ENCODE assay signal across 9 mouse cellular contexts in the genomic region with DNA sequence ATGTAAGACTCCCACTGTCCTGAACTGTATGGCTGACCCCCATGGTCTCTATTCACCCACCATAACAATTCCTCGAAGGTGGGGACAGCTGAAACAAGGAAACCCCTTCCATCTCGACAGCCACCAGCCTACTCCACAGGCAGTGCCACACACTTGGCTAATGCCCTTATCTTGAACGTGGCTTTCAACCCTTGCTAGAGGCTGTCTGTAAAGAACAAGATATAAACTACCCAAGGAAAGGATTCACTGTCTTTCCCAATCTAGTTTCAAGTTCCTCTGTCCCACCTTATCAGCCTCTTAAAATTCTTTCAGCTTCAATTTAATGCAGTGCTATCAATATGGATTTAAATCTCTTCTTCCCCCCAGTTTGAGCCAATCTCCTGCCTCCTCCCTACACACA. TPM values are rescaled to one million over a fixed set of nuclear protein-coding genes. Genes with fewer than 3 reads are reported as not detected.
DNase-seq lines count a peak whose midpoint lies in the region; ATAC-seq and TF ChIP-seq lines count a peak whose summit lies in the region.
"Had no signal": no experiment of that assay in that cellular context is flagged by ENCODE, and none has a peak within 500 bp of the region (broad histone marks: within the 10 kb centered on the region; RNA-seq: fewer than 3 reads in every experiment).

No protein-coding gene starts in this region.

- no peak for TF ChIP-seq POLR2A in limb, embryonic 14.5 days (IDR thresholded peaks at IDR 0.05; ENCODE audit: borderline replicate concordance, extremely low read depth, insufficient read depth, insufficient read length)
- no peak for TF ChIP-seq POLR2A in small intestine, adult 2 months (IDR thresholded peaks at IDR 0.05; ENCODE audit: low read depth, low read length)

- no peak for TF ChIP-seq CTCF in lung, embryonic 14.5 days (IDR thresholded peaks at IDR 0.05; ENCODE audit: low read depth)
- no peak for TF ChIP-seq CTCF in small intestine, adult 2 months (IDR thresholded peaks at IDR 0.05; ENCODE audit: extremely low read depth, insufficient read length, insufficient replicate concordance, low read depth, low read length)

- H3K9ac ChIP-seq in lung, embryonic 14.5 days: peak overlapping the region; percentile 54
- H3K9ac ChIP-seq in forebrain, embryonic 12.5 days: peak overlapping the region; percentile 47
- peak overlapping the region; percentile 48 for H3K9ac ChIP-seq in limb, embryonic 14.5 days (ENCODE audit: low read depth, low read length, severe bottlenecking)

- no peak for ATAC-seq in lung, embryonic 14.5 days (ENCODE audit: insufficient read depth)
- no peak for ATAC-seq in forebrain, embryonic 12.5 days (ENCODE audit: low FRiP score)
- no peak for ATAC-seq in limb, embryonic 14.5 days (ENCODE audit: low FRiP score, low read depth)

- 0 out of 2 replicates have a peak, but pooled peaks cover 2% of the 10 kb centered on the region for H3K4me1 ChIP-seq in lung, embryonic 14.5 days (ENCODE audit: insufficient read depth)
- H3K4me1 ChIP-seq in forebrain, embryonic 12.5 days: peaks cover 15% of the 10 kb centered on the region
- peaks cover 9% of the 10 kb centered on the region for H3K4me1 ChIP-seq in limb, embryonic 14.5 days (ENCODE audit: control insufficient read depth, insufficient read depth, low read length)
- peaks cover 8% of the 10 kb centered on the region; the same call in 1 of the 2 replicates for H3K4me1 ChIP-seq in small intestine, adult 2 months (ENCODE audit: control insufficient read depth, insufficient read depth, insufficient read length, low read length)

- no peaks in the 10 kb centered on the region for H3K27me3 ChIP-seq in lung, embryonic 14.5 days (ENCODE audit: insufficient read depth, low read length)
- peaks cover 11% of the 10 kb centered on the region for H3K27me3 ChIP-seq in forebrain, embryonic 12.5 days
- H3K27me3 ChIP-seq in limb, embryonic 14.5 days (ENCODE audit: control insufficient read depth, insufficient read depth, low read length): no peaks in the 10 kb centered on the region
- H3K27me3 ChIP-seq in small intestine, adult 2 months (ENCODE audit: control insufficient read depth, insufficient read depth, low read length): no peaks in the 10 kb centered on the region

- peaks cover 8% of the 10 kb centered on the region for H3K36me3 ChIP-seq in lung, embryonic 14.5 days (ENCODE audit: insufficient read depth)
- peaks cover 6% of the 10 kb centered on the region; the same call in 1 of the 2 replicates for H3K36me3 ChIP-seq in forebrain, embryonic 12.5 days (replicated peaks)
- peaks cover 16% of the 10 kb centered on the region for H3K36me3 ChIP-seq in limb, embryonic 14.5 days (ENCODE audit: control insufficient read depth, insufficient read depth, low read length)
- H3K36me3 ChIP-seq in small intestine, adult 2 months (ENCODE audit: control insufficient read depth, insufficient read depth, low read length): peaks cover under 1% of the 10 kb centered on the region

- WGBS in lung, embryonic 14.5 days: 36% methylated on average over 3 of the region's 3 CpGs
- 54% methylated on average over 3 of the region's 3 CpGs for WGBS in forebrain, embryonic 12.5 days
- WGBS in limb, embryonic 14.5 days: 41% methylated on average over 3 of the region's 3 CpGs
- 18% methylated on average over 3 of the region's 3 CpGs for WGBS in small intestine, adult 2 months

- peak overlapping the region; percentile 60 for H3K4me3 ChIP-seq in lung, embryonic 14.5 days (ENCODE audit: low read depth, low read length)
- H3K4me3 ChIP-seq in forebrain, embryonic 12.5 days (replicated peaks): peak overlapping the region; percentile 56
- peak overlapping the region; percentile 63 for H3K4me3 ChIP-seq in limb, embryonic 14.5 days (replicated peaks; ENCODE audit: low read length)
- no peak overlapping the region; the same call in 1 of the 2 replicates for H3K4me3 ChIP-seq in small intestine, adult 2 months (ENCODE audit: low read depth, low read length)

- peak overlapping the region; percentile 92 for H3K4me2 ChIP-seq in lung, embryonic 14.5 days
- peak overlapping the region; percentile 98 for H3K4me2 ChIP-seq in forebrain, embryonic 12.5 days
- H3K4me2 ChIP-seq in limb, embryonic 14.5 days (replicated peaks; ENCODE audit: low read depth, low read length, severe bottlenecking): peak overlapping the region; percentile 86

- H3K27ac ChIP-seq in lung, embryonic 14.5 days (ENCODE audit: low read depth): no peak overlapping the region
- H3K27ac ChIP-seq in forebrain, embryonic 12.5 days: no peak overlapping the region
- H3K27ac ChIP-seq in limb, embryonic 14.5 days (replicated peaks; ENCODE audit: low read depth, low read length): no peak overlapping the region
- H3K27ac ChIP-seq in small intestine, adult 2 months (ENCODE audit: insufficient read depth, low read depth, low read length): peak overlapping the region; percentile 34; the same call in 1 of the 2 replicates

- no peak for DNase-seq in lung, embryonic 14.5 days
- DNase-seq in lung, postnatal 10 days: no peak
- no peak for DNase-seq in limb, embryonic 14.5 days (ENCODE audit: low spot score)
- DNase-seq in layer of hippocampus, adult 9-10 months (ENCODE audit: low spot score): no peak
- no peak for DNase-seq in adrenal gland, postnatal 10 days
- no peak for DNase-seq in urinary bladder, postnatal 4 days (ENCODE audit: low spot score in 2 of 2)

- H3K9me3 ChIP-seq in lung, embryonic 14.5 days (ENCODE audit: low read depth, low read length): no peaks in the 10 kb centered on the region
- H3K9me3 ChIP-seq in forebrain, embryonic 12.5 days: no peaks in the 10 kb centered on the region
- H3K9me3 ChIP-seq in limb, embryonic 14.5 days (ENCODE audit: control insufficient read depth, low read length): no peaks in the 10 kb centered on the region

RNA-seq across cellular contexts. Expression of gene Grn, which starts 0.6 kb away (rescaled TPM):
- 113 and 116 TPM in 2 replicates for polyA plus RNA-seq in lung, embryonic 14.5 days (2014; fragmentation: Nextera tagmentation; extraction: Ambion mirVana)
- 55.5 and 57.6 TPM in 2 replicates for polyA plus RNA-seq in forebrain, embryonic 12.5 days (2016; fragmentation: Nextera tagmentation; extraction: Ambion mirVana)
- 120 and 135 TPM in 2 replicates for polyA plus RNA-seq in limb, embryonic 14.5 days (2012; rRNA removed)
- 118 and 133 TPM in 2 replicates for polyA plus RNA-seq in limb, embryonic 14.5 days (2014; fragmentation: Nextera tagmentation; extraction: Ambion mirVana)
- 76.0 and 111 TPM in 2 replicates for polyA plus RNA-seq in small intestine, adult 2 months (2012; rRNA removed)
- total RNA-seq in adrenal gland, postnatal 10 days (2021): 100 to 1,000 TPM; 161 to 189 TPM

RNA-seq across cellular contexts. Expression of gene Fam171a2, which starts 17.9 kb away (rescaled TPM):
- polyA plus RNA-seq in lung, embryonic 14.5 days (2014; fragmentation: Nextera tagmentation; extraction: Ambion mirVana): 7.4 and 8.3 TPM in 2 replicates
- polyA plus RNA-seq in forebrain, embryonic 12.5 days (2016; fragmentation: Nextera tagmentation; extraction: Ambion mirVana): 13.3 and 15.2 TPM in 2 replicates
- 56.8 and 85.1 TPM in 2 replicates for polyA plus RNA-seq in limb, embryonic 14.5 days (2012; rRNA removed)
- 8.9 and 10.0 TPM in 2 replicates for polyA plus RNA-seq in limb, embryonic 14.5 days (2014; fragmentation: Nextera tagmentation; extraction: Ambion mirVana)
- 5.4 and 5.9 TPM in 2 replicates for polyA plus RNA-seq in small intestine, adult 2 months (2012; rRNA removed)
- 10 to 100 TPM; 12.3 to 15.3 TPM for total RNA-seq in adrenal gland, postnatal 10 days (2021)
- total RNA-seq: granulocyte monocyte progenitor cell, adult 5-6 weeks had no signal

RNA-seq across cellular contexts. Expression of gene Slc25a39, which starts 21.8 kb away (rescaled TPM):
- polyA plus RNA-seq in lung, embryonic 14.5 days (2014; fragmentation: Nextera tagmentation; extraction: Ambion mirVana): 223 and 244 TPM in 2 replicates
- polyA plus RNA-seq in forebrain, embryonic 12.5 days (2016; fragmentation: Nextera tagmentation; extraction: Ambion mirVana): 173 TPM in 2 replicates
- polyA plus RNA-seq in limb, embryonic 14.5 days (2012; rRNA removed): 120 and 181 TPM in 2 replicates
- 179 and 195 TPM in 2 replicates for polyA plus RNA-seq in limb, embryonic 14.5 days (2014; fragmentation: Nextera tagmentation; extraction: Ambion mirVana)
- polyA plus RNA-seq in small intestine, adult 2 months (2012; rRNA removed): 322 and 403 TPM in 2 replicates
- 100 to 1,000 TPM; 327 to 377 TPM for total RNA-seq in adrenal gland, postnatal 10 days (2021)

RNA-seq across cellular contexts. Expression of gene Rundc3a, which starts 36.3 kb away (rescaled TPM):
- 1.1 and 1.3 TPM in 2 replicates for polyA plus RNA-seq in lung, embryonic 14.5 days (2014; fragmentation: Nextera tagmentation; extraction: Ambion mirVana)
- polyA plus RNA-seq in forebrain, embryonic 12.5 days (2016; fragmentation: Nextera tagmentation; extraction: Ambion mirVana): 103 and 113 TPM in 2 replicates
- polyA plus RNA-seq in limb, embryonic 14.5 days (2012; rRNA removed): 2.9 and 3.2 TPM in 2 replicates
- polyA plus RNA-seq in limb, embryonic 14.5 days (2014; fragmentation: Nextera tagmentation; extraction: Ambion mirVana): 1.0 and 1.1 TPM in 2 replicates
- polyA plus RNA-seq in small intestine, adult 2 months (2012; rRNA removed): 2.5 and 6.5 TPM in 2 replicates
- total RNA-seq in adrenal gland, postnatal 10 days (2021): 10 to 100 TPM; 21.2 to 34.3 TPM
- total RNA-seq: granulocyte monocyte progenitor cell, adult 5-6 weeks had no signal

RNA-seq across cellular contexts. Expression of gene Itga2b, which starts 40.4 kb away (rescaled TPM):
- 10.1 and 10.7 TPM in 2 replicates for polyA plus RNA-seq in lung, embryonic 14.5 days (2014; fragmentation: Nextera tagmentation; extraction: Ambion mirVana)
- 3.5 and 4.5 TPM in 2 replicates for polyA plus RNA-seq in forebrain, embryonic 12.5 days (2016; fragmentation: Nextera tagmentation; extraction: Ambion mirVana)
- 7.0 and 7.3 TPM in 2 replicates for polyA plus RNA-seq in limb, embryonic 14.5 days (2012; rRNA removed)
- 3.5 and 5.0 TPM in 2 replicates for polyA plus RNA-seq in limb, embryonic 14.5 days (2014; fragmentation: Nextera tagmentation; extraction: Ambion mirVana)
- polyA plus RNA-seq in small intestine, adult 2 months (2012; rRNA removed): 2.0 and 3.9 TPM in 2 replicates
- total RNA-seq in adrenal gland, postnatal 10 days (2021): 1 to 10 TPM; 4.3 to 5.7 TPM
